Mouse (Mus musculus): ENCODE measurements around the gene Plcd4. TPM values are rescaled to one million over a fixed set of nuclear protein-coding genes. Genes with fewer than 3 reads are reported as not detected.

The Plcd4 gene
- total RNA-seq, 2 experiments from 2014 or later = 0.15 TPM; not detected in 1

- no peak for DNase-seq
Measured at GRCm38 (mm10) chr1:74600501-74601266, 58.0 kb downstream of the Plcd4 start.

- peak; percentile 91 to 94 for DNase-seq
Measured at GRCm38 (mm10) chr1:74601267-74601962, 58.7 kb downstream of the Plcd4 start, which contains the start of the genes Rnf25 and Stk36. Gene Rnf25 (minus strand): TSS chr1:74601397. Gene Stk36 (plus strand): TSS chr1:74601445.

Small RNAs within 50 kb of the gene (microRNA-seq; reads per million reads assigned to microRNA genes)
- 0 reads per million in 2 experiments for gene Gm25035

Other genes starting within 250 kb of the Plcd4 start
- 10 to 100 TPM; 40.2 to 46.3 TPM for gene Tmbim1, start 237.3 kb upstream of the Plcd4 start, total RNA-seq (2021)
- gene Catip, start 180.8 kb upstream of the Plcd4 start, total RNA-seq (2021) = under 1 TPM in 1 of 2 experiments, not detected in 1; 0.44 TPM
- 1 to 10 TPM; 5.3 to 5.4 TPM for gene Slc11a1, start 167.7 kb upstream of the Plcd4 start, total RNA-seq (2021)
- gene Ctdsp1, start 151.4 kb upstream of the Plcd4 start, total RNA-seq (2021) = 100 to 1,000 TPM; 107 to 116 TPM
- gene Vil1, start 133.5 kb upstream of the Plcd4 start, total RNA-seq (2021) = 1 to 10 TPM; 1.2 to 1.5 TPM
- 10 to 100 TPM; 12.6 to 13.0 TPM for gene Cnot9, start 36.8 kb upstream of the Plcd4 start, total RNA-seq (2021)
- 1 to 10 TPM; 9.0 to 9.9 TPM for gene Usp37, start 1.4 kb downstream of the Plcd4 start, total RNA-seq (2021)
- 10 to 100 TPM; 10.6 to 13.2 TPM for gene Zfp142, start 45.4 kb downstream of the Plcd4 start, total RNA-seq (2021)
- gene Bcs1l, start 45.4 kb downstream of the Plcd4 start, total RNA-seq (2021) = 10 to 100 TPM; 33.6 to 35.2 TPM
- 10 to 100 TPM; 13.8 to 19.6 TPM for gene Rnf25, start 58.5 kb downstream of the Plcd4 start, total RNA-seq (2021)
- gene Stk36, start 58.6 kb downstream of the Plcd4 start, total RNA-seq (2021) = under 1 TPM; 0.64 to 0.74 TPM
- gene Ttll4, start 118.9 kb downstream of the Plcd4 start, total RNA-seq (2021) = 1 to 10 TPM; 9.1 to 9.3 TPM
- 10 to 100 TPM; 11.0 to 15.5 TPM for gene Cyp27a1, start 170.7 kb downstream of the Plcd4 start, total RNA-seq (2021)
- gene Prkag3, start 206.3 kb downstream of the Plcd4 start, total RNA-seq (2021) = 1 to 10 TPM; 1.4 to 1.7 TPM
- under 1 TPM; 0.18 to 0.30 TPM for gene Wnt6, start 229.0 kb downstream of the Plcd4 start, total RNA-seq (2021)
- not detected for gene Wnt10a, start 248.6 kb downstream of the Plcd4 start, total RNA-seq (2021)